Mouse (Mus musculus): ENCODE results near the gene Mfsd12.

DNA sequence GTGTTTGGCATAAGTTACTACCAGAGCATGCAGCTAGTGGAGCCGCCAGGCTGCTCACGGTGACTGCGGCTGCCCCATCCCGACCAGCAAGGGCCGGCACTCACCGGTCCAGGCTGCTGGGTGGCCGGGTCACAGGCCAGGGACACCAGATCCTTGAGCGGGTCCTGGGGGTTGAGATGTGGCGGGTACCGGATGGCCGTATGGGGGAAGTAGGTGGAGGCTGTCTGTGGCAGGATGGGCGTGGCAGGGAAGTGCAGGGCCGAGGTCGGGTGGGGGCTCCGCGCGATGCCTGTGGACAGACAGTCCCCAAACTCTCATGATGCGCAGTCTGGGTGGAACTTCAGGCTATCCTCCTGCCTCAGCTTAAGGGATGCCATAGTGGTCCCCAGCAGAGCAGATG lies 47.4 kb downstream of the Mfsd12 start:
- no peak for TF ChIP-seq CTCF (IDR thresholded peaks at IDR 0.05; ENCODE audit: control insufficient read depth, insufficient read depth, low read length)
- TF ChIP-seq POLR2A (IDR thresholded peaks at IDR 0.05; ENCODE audit: borderline replicate concordance, control insufficient read depth, low read depth, low read length): no peak

All from bone marrow, adult 2 months (tissue).